Mouse (Mus musculus) liver, embryonic 15.5 days (tissue): ENCODE results near the gene Taar5. TPM values are rescaled to one million over a fixed set of nuclear protein-coding genes. Genes with fewer than 3 reads are reported as not detected.

Source experiments
- polyA plus RNA-seq: library from polyadenylated mRNA; unstranded; fragments of >200 nt; fragmentation: Nextera tagmentation; extraction: Ambion mirVana; gene quantifications from 2 replicates; pipeline ENCODE4 v1.2.1, GENCODE M21; 2015

Gene Taar5
- polyA plus RNA-seq, 1 experiment from 2014 or later: not detected

Other genes with a start within 250 kb of the Taar5 start
- 118 and 126 TPM in 2 replicates for gene Rps12, start 183.4 kb upstream of the Taar5 start, polyA plus RNA-seq
- 1.4 and 1.7 TPM in 2 replicates for gene Slc18b1, start 173.7 kb upstream of the Taar5 start, polyA plus RNA-seq
- 3.4 and 6.1 TPM in 2 replicates for gene Vnn3, start 119.2 kb upstream of the Taar5 start, polyA plus RNA-seq
- gene Vnn1, start 76.0 kb upstream of the Taar5 start, polyA plus RNA-seq: 2.1 and 2.3 TPM in 2 replicates
- not detected in 2 replicates for gene Taar1, start 50.4 kb upstream of the Taar5 start, polyA plus RNA-seq
- not detected in 2 replicates for gene Taar2, start 32.1 kb upstream of the Taar5 start, polyA plus RNA-seq
- gene Taar3, start 21.1 kb upstream of the Taar5 start, polyA plus RNA-seq: not detected in 2 replicates
- gene Taar4, start 10.2 kb upstream of the Taar5 start, polyA plus RNA-seq: not detected in 2 replicates
- not detected in 2 replicates for gene Taar6, start 14.9 kb downstream of the Taar5 start, polyA plus RNA-seq
- gene Taar7a, start 22.8 kb downstream of the Taar5 start, polyA plus RNA-seq: not detected in 2 replicates
- gene Taar7b, start 29.2 kb downstream of the Taar5 start, polyA plus RNA-seq: not detected in 2 replicates
- not detected in 2 replicates for gene Taar7d, start 56.5 kb downstream of the Taar5 start, polyA plus RNA-seq
- gene Taar7e, start 66.9 kb downstream of the Taar5 start, polyA plus RNA-seq: not detected in 2 replicates
- not detected in 2 replicates for gene Taar7f, start 78.8 kb downstream of the Taar5 start, polyA plus RNA-seq
- not detected in 2 replicates for gene Taar8a, start 105.8 kb downstream of the Taar5 start, polyA plus RNA-seq
- gene Taar8b, start 121.6 kb downstream of the Taar5 start, polyA plus RNA-seq: not detected in 2 replicates
- not detected in 2 replicates for gene Taar8c, start 131.2 kb downstream of the Taar5 start, polyA plus RNA-seq
- not detected in 2 replicates for gene Taar9, start 138.8 kb downstream of the Taar5 start, polyA plus RNA-seq
- gene Stx7, start 178.6 kb downstream of the Taar5 start, polyA plus RNA-seq: 23.4 and 30.1 TPM in 2 replicates